Mouse (Mus musculus): ENCODE measurements around the gene Gm11111. TPM values are rescaled to one million over a fixed set of nuclear protein-coding genes. Genes with fewer than 3 reads are reported as not detected.

Gene Gm11111
- not detected for polyA plus RNA-seq (2014; fragmentation: Illumina TruSeq; extraction: RNeasy Lipid Tissue Mini Kit (QIAGEN cat#74804); ENCODE audit: low read depth, low replicate concordance)

GRCm38 (mm10) chr5:98552395-98552794 is at the start of gene Gm11111:
Gm11111 (plus strand) TSS chr5:98552695.

Other genes starting within 250 kb of the Gm11111 start
- not detected for gene Cfap299, start 223.4 kb upstream of the Gm11111 start, polyA plus RNA-seq (2014; fragmentation: Illumina TruSeq; extraction: RNeasy Lipid Tissue Mini Kit (QIAGEN cat#74804); ENCODE audit: low read depth, low replicate concordance)

Data from kidney, adult 10 weeks (tissue).